Mouse (Mus musculus) heart, postnatal 36 days (tissue): Measurements from ENCODE around the gene Ube2z. TPM values are rescaled to one million over a fixed set of nuclear protein-coding genes. Genes with fewer than 3 reads are reported as not detected.
"Not testable (repeated sequence)": the region's sequence is repeated elsewhere in the genome, so short reads cannot be mapped to it uniquely, and the experiment has no call there.

Experiments
- DNase-seq, 2 experiments: peaks; one replicate each; pipeline ENCODE4 v3.0.0; 2021 to 2022
- intact Hi-C: fragments of 180-260 bp; cut with DNase I; formaldehyde crosslinking; loops from one replicate; pipeline ENCODE4 v1.15.1; 2025
- total RNA-seq, 2 experiments: library from RNA; stranded (reverse); gene quantifications; 2 replicates each; pipeline ENCODE4 v1.2.3; 2021

The Ube2z gene
- 10 to 100 TPM; 30.7 to 32.1 TPM for total RNA-seq

GRCm38 (mm10) chr11:96065215-96065911, at the start of gene Ube2z:
TSS of gene Ube2z (minus strand) at chr11:96065388.
- DNase-seq = peak; percentile 98 to 99
- intact Hi-C loops = loop anchor here (1.0 to 2.0 kb wide), 2 partner anchors 10 to 31 kb away; partner anchors contain the start of genes Atp5g1 and Snf8

DNA sequence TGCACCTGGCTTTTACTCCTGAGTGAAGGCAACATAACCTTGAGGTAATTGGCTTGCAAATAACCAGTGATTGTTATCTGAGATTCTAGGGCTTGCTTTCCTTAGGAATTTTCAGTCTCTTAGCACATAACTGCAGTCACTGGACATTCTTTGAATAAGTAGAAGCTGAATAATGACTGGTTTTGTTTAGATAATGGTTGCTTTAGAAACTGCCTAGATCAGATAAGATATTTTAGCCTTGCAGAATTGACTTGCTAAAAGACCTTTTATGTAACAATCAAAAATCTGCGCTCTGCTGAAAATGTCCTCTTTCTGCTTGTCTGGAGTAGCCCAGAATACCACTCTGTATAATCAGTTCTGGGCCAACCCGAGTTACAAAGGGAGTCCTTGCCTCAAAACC, 48.9 kb upstream of the Ube2z start:
- intact Hi-C loops = no loop called here
- DNase-seq = no peak

DNA sequence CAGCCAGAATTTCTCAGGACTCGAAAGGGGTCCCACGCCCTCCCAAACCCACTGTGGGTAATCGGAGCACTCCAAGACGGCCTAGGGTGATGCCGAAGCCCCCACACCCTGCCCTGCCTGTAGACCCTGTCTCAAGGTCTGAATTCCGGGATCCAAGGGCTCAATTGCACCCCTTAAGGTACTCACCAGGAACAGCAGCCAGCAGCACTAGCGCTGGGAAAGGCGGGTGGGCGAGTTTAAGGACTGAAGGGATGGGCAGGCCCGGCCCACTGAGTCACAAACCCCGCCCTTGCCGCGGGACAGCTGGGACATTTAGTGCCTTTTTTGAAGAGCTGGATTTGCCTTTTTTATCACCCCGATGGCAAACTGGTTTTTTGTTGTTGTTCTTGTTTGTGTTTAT, 46.6 kb upstream of the Ube2z start, which contains the start of gene Calcoco2:
Calcoco2 (minus strand) TSS at position 214 of the 400 bp plus-strand sequence.
- intact Hi-C loops = no loop called here
- no peak for DNase-seq

GRCm38 (mm10) chr11:96110950-96111349, 45.8 kb upstream of the Ube2z start:
- DNase-seq, intact Hi-C loops: not testable (repeated sequence)

- intact Hi-C loops = no loop called here
- DNase-seq = no peak
Observed at GRCm38 (mm10) chr11:96108376-96108775, 43.2 kb upstream of the Ube2z start.

DNA sequence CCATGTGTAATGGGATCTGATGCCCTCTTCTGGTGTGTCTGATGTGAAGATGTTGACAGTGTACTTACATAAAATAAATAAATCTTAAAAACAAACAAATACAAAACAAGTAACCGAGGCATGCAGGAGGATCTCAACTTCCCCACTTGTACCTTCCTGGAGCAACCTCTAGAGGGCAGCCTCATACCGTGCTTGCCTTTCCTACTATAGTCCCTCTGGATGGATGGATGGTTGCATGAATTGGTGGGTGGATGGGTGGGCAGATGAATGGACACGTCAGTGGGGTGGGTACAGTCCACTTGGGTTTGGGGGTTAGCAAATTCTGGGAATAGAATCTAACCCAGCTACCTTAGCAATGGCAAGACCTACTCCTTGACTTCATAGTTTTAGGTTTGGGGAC, 28.2 kb upstream of the Ube2z start:
- intact Hi-C loops = loop anchor here (1.0 to 5.0 kb wide), 3 partner anchors 34 to 216 kb away; no protein-coding TSS in a partner anchor
- DNase-seq = peak; percentile 42 to 51

DNA sequence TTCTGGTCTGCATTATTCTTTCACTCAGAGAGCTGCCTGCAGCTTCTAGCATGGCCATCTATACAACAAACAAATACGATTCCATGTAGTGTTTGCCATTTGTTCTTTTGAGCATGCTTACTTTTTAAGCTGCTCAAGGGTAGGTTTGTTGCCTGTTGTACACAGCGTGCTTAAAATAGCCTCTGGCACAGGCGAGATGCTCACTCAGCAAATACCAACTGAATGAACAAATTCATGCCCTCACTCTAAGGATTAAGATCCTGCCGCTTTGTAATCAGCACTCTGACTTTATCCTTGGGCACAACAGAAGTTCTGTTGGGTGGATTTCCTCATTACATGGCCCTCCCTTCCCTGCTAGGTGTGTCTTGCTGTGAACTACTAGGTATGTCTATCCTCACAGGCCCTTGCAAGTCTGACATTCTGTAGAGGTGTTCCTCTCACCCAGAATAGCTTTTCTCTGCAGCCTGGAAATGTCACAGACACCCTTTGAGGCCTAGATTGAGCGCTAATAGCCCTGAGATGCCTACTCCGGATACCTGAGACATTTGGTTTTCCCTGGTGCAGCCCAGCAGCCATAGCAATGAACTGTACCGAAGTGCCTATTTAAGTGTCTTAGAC, 27.6 kb upstream of the Ube2z start:
- peak; percentile 11 to 13 for DNase-seq
- intact Hi-C loops = loop anchor here (1.0 to 5.0 kb wide), 3 partner anchors 35 to 215 kb away; no protein-coding TSS in a partner anchor

DNA sequence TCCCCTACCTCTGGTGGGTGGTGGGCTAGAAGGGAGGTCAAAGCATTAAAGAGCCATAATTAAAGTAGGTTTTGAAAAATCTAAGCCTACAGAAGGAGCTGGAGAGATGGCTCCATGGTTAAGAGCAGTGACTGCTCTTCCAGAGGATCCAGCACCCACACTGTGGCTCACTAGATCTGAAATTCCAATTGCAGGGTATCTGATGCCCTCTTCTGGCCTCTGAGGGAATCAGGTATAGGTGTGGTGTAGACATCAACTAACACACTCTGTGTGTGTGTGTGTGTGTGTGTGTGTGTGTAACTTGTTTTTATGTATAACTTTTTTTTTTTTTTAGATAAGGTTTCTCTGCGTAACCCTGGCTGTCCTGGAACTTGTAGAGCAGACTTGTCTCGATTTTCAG, 25.9 kb upstream of the Ube2z start:
- no peak for DNase-seq
- intact Hi-C loops = loop anchor here (5.0 kb wide), 1 partner anchor 214 kb away; no protein-coding TSS in a partner anchor

- no peak for DNase-seq
- intact Hi-C loops = no loop called here
Observed at GRCm38 (mm10) chr11:96087981-96088380, 22.8 kb upstream of the Ube2z start.

DNA sequence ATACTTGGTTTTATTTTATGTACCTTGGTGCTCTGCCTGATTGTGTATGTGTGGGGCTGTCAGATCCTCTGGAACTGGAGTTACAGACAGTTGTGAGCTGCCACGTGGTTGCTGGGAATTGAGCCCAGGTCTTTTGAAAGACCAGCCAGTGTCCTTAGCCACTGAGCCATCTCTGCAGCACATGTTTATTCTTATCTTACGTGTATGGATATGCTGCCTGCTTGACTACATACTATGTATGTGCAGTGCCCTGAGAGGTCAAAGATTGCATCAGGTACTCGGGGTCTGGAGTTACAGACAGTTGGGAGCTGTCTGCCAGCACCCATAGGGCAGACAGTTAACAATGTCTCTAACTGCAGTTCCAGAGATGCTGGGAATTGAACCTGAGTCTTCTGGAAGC, 17.5 kb upstream of the Ube2z start:
- DNase-seq = no peak
- intact Hi-C loops = no loop called here

DNA sequence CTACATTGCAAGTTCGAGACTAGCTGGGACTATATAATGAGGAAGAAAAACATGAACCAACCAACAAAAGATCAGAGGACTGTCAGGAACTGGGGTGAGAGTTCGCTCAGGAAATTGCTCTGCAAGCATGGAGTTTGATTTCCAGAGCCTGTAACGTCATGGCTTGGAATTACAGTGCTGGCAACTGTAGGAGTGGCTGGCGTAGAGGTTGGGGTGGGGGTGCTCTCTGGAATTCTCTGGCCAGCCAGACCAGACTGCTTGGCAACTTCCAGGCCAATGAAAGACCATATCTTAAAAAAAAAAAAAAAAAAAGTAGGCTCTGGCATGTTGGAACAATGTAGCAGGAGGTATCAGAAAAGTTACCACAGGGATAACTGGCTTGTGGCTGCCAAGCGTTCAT, 15.5 kb upstream of the Ube2z start:
- DNase-seq = no peak
- intact Hi-C loops = no loop called here

GRCm38 (mm10) chr11:96076221-96077105, 11.3 kb upstream of the Ube2z start:
- intact Hi-C loops = loop anchor here (5.0 kb wide), 1 partner anchor 44 kb away; the partner anchor contains the start of gene Snf8
- DNase-seq = no peak

GRCm38 (mm10) chr11:96075509-96076220, 10.5 kb upstream of the Ube2z start, which contains the start of gene Atp5g1:
TSS of gene Atp5g1 (minus strand) at chr11:96075670.
- peak; percentile 97 for DNase-seq
- intact Hi-C loops = loop anchor here (1.0 to 5.0 kb wide), 2 partner anchors 10 to 43 kb away; partner anchors contain the start of genes Snf8 and Ube2z

GRCm38 (mm10) chr11:96075177-96075508, 10.0 kb upstream of the Ube2z start:
- intact Hi-C loops = loop anchor here (1.0 to 5.0 kb wide), 2 partner anchors 10 to 43 kb away; partner anchors contain the start of genes Snf8 and Ube2z
- no peak for DNase-seq

DNA sequence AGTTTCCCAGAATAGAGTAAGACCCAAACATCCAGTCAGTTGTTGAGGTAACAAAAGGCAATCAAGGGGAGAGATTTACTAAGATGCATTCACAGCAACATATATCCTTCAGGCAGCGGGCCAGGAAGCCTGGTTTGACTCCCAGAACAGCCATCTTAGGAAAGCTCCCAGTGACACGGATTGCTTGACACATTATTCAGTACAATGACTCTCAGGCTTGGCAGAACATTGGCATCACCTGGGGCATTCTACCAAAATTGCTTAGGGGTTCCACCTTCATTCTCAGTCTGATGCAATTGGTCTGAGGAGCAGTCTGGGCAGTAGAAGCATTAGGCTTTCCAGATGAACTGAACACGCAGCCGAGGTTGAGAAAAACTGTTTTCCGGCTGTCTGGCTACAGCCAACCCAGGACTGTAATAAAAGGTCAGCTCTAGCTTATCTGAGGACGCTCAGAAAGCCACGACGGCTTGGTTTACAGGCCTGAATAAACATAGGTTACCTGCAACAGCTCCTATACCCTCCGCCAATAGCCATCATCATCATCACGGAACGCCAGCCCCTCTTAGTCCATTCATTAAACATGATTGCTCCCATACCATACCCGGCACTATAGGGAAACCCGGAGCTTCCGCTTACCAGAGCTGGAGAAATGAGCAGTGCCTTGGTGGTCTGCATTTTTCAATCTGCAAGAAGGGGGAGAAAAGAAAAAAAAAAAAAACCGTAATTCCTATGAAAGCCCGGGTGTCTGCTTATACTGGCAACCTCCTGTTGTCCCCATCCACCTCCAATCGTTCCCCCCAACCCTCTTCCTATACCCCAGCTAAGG, 9.4 kb upstream of the Ube2z start:
- intact Hi-C loops = loop anchor here (1.0 to 5.0 kb wide), 2 partner anchors 9 to 42 kb away; partner anchors contain the start of genes Snf8 and Ube2z
- DNase-seq = peak in 1 of 2 experiments; percentile 9

DNA sequence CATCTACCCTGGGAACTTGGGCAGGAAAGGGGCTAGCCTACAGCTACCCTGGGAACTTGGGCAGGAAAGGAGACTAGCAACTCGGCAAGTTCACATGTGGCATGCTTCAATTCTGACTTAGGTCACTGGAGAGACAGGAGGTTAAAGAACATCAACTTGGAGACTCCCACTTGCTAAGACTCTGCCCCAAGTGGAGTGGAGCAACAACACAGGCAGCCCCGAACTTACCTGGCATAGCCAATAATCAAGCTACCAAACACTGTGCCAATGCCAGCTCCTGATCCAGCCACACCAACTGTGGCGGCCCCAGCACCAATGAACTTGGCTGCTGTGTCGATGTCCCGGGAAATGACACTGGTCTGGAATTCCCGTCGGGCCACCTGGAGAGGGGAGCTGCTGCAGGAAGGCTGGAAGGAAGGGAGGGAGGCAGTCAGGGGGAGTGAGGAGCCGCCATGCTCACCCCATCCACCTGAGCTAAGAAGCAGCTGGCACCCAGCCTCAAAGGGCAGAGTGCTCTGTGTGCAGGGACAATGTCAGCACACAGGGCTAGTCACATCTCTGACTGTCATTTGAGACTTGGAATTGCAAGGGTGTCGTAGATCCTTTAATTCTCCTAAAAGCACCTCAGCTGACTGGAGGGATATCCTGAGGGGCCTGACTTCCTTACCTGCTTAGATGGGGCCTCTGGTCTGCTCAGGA, 8.3 kb upstream of the Ube2z start:
- peak in 1 of 2 experiments; percentile 16 for DNase-seq

GRCm38 (mm10) chr11:96071013-96071412, 5.8 kb upstream of the Ube2z start:
- no peak for DNase-seq
- intact Hi-C loops = no loop called here

More for the DNA sequence above, 8.3 kb upstream of the Ube2z start:
- intact Hi-C loops = no loop called here

GRCm38 (mm10) chr11:96070353-96070752, 5.2 kb upstream of the Ube2z start:
- intact Hi-C loops = no loop called here
- no peak for DNase-seq
